Mouse (Mus musculus): ENCODE measurements around the gene Cldn14.
"Not testable (repeated sequence)": the region's sequence is repeated elsewhere in the genome, so short reads cannot be mapped to it uniquely, and the experiment has no call there.

Cldn14 gene

DNA sequence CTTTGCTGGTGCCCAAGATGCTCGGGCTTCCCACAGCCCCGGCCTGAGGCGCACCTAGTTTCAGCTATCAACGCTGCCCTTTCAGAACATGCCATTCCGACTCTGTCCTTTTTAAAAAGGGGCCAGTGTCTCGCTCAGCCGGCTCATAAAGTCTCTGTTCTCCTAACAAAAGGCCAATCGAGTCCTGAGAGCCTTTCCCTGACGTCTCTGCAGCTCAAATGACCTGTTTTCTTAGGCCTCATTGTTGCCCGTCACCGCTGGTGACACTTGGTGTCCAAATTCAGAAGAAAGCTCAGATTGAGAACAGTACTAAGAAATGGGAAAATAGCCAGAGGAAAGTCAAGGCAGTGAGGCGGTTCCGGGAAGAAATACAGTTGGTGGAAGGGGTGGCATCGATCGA lies at the start of gene Cldn14:
TSS of gene Cldn14 (minus strand) at position 101 of the 400 bp plus-strand sequence.
- in situ Hi-C loops (cut with MboI; ENCODE audit: low sequenced_read_pairs): no loop called here

GRCm38 (mm10) chr16:94055576-94055975 lies 46.9 kb upstream of the Cldn14 start:
- in situ Hi-C loops (cut with MboI; ENCODE audit: low sequenced_read_pairs): no loop called here

DNA sequence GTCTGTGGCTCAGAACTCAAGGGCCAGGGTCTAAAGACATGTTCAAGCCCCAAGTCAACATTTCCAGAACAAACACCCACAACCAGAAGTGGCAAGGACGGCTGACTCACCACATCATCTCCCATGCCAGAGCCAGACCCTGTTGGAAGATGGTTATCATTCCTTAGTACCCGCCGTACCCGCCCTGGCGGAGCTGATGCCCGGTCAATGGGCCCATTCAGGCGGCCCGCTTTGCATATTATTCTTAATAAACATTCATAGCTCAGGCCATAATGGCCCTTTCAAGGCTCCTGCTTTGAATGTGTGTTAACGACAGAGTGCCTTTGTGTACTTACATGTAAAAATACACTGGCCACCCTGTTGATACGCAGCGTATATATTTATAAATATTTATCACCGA lies 46.5 kb upstream of the Cldn14 start:
- in situ Hi-C loops (cut with MboI; ENCODE audit: low sequenced_read_pairs): no loop called here

DNA sequence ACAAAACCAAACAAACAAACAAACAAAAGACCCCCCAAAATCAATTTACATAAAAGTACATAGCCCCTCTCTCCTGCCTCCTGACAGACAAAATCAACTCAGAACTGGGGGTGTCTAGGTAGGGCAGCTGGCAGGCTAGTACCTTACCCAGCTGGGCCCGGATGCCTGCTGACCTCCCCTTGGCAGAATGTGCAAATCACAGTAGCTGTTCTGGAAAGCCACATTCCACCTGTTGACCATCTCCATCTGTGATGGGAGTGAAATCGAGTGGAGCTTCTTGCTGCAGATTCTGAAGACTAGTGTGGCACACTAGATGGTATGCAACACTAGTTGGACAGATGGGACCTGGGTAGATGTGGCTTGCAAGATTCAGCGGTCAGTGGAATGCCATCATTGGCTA lies 41.7 kb upstream of the Cldn14 start:
- in situ Hi-C loops (cut with MboI; ENCODE audit: low sequenced_read_pairs): no loop called here

GRCm38 (mm10) chr16:94044996-94045395 lies 36.4 kb upstream of the Cldn14 start:
- in situ Hi-C loops (cut with MboI; ENCODE audit: low sequenced_read_pairs): no loop called here

- in situ Hi-C loops (cut with MboI; ENCODE audit: low sequenced_read_pairs): no loop called here
These were observed 35.2 kb upstream of the Cldn14 start for GRCm38 (mm10) chr16:94043797-94044196.

DNA sequence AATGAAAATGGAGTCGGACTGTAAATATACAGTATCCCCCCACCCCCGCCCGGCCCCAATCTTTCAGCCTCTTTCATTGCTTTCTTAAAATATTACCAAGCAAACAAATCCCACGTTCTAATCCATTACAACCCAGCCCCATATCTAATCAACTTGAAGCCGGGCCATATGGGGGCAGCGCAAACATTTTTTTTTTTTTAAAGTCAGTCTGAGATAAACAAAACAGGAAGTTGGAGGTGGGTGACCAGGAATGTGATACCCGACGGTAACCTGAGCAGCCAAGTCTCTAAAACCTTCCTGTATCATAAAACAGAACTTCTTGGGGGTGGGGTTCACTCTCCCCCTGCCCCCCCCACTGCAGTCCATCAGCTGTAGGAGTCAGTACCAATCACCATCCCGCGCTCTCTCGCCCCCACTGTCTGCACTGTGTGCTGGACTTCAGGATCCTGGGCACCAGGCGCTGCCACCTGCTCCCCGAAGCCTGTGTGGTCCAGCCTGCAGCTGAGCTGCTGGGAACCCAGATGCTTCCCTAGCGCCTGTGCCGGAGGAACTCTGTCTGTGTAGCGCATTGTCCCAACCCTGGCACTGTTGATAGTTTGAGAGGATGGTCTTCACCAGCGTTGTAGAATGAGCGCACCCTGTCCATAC lies 32.6 kb upstream of the Cldn14 start:
- in situ Hi-C loops (cut with MboI; ENCODE audit: low sequenced_read_pairs): no loop called here

- in situ Hi-C loops (cut with MboI; ENCODE audit: low sequenced_read_pairs): no loop called here
These were observed 31.8 kb upstream of the Cldn14 start for GRCm38 (mm10) chr16:94040485-94040884.

GRCm38 (mm10) chr16:94038986-94039341 lies 30.3 kb upstream of the Cldn14 start:
- in situ Hi-C loops (cut with MboI; ENCODE audit: low sequenced_read_pairs): loop anchor here (10.0 kb wide), 1 partner anchor 226 kb away; no protein-coding TSS in a partner anchor

GRCm38 (mm10) chr16:94038272-94038985 lies 29.8 kb upstream of the Cldn14 start:
- in situ Hi-C loops (cut with MboI; ENCODE audit: low sequenced_read_pairs): loop anchor here (10.0 kb wide), 1 partner anchor 226 kb away; no protein-coding TSS in a partner anchor

DNA sequence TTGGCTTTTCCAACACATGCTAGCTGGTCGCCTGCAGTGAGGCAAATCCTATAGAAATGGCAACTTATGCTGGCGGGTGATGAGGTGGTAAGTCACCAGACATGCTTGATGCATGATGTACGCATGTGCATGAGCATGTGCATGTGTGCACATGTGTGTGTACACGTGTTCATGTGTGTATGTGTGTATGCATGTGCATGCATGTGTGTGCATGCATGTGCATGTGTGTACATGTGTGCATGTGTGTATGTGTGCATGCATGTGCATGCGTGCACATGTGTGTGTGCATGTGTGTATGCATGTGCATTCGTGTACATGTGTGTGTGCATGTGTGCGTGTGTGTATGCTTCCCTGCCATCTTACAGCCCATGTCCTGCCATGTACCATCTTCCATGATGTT lies 28.6 kb upstream of the Cldn14 start:
- in situ Hi-C loops (cut with MboI; ENCODE audit: low sequenced_read_pairs): loop anchor here (10.0 kb wide), 1 partner anchor 228 kb away; no protein-coding TSS in a partner anchor

- in situ Hi-C loops (cut with MboI; ENCODE audit: low sequenced_read_pairs): loop anchor here (10.0 kb wide), 1 partner anchor 231 kb away; no protein-coding TSS in a partner anchor
These were observed 25.5 kb upstream of the Cldn14 start for GRCm38 (mm10) chr16:94034152-94034551.

GRCm38 (mm10) chr16:94032270-94032669 lies 23.6 kb upstream of the Cldn14 start:
- in situ Hi-C loops (cut with MboI; ENCODE audit: low sequenced_read_pairs): loop anchor here (10.0 kb wide), 1 partner anchor 233 kb away; no protein-coding TSS in a partner anchor

DNA sequence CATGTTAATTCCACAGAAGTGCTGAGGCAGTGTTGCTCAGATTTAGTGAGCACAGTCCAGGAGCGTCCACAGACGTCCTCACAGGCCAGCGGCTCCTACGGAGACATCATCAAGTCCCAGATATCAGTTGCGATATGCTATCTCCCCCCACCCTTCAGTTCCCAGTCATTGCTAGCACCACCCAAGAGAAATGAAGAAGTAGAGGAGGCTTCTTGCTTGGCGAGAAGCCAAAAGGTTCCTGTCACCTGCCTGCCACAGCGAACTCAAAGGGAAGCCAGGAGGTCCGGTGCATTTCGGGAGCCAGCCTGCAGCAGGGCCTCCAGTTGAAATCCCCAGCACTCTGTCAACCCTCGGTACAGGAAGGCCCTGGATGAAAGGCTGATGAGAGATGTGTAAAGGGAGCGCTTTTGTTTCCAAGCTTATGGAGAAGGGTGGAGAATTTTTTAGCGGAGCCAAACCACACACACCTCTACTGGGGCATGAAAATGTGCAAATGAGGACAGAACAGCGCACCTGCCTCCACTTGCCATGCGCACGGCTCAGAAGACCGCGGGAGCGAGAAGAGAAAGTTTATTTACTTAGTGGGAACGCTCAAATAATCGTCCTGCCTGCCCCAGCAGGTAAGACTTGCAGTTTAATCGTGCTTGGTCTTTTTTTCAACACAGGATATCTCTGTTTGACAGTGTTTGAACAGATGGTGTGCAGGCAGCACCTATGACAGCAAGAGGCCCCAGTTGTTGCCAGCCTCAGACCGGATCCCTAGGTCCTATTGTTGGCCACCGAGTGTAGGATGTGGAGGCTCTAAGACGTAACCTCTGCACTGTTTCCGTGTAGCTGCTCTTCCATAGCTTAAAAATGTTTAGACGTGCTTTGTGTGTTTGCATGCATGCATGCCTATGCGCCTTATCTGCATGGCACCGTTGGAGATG lies 15.0 kb upstream of the Cldn14 start:
- in situ Hi-C loops (cut with MboI; ENCODE audit: low sequenced_read_pairs): no loop called here

GRCm38 (mm10) chr16:94019725-94020124 lies 11.1 kb upstream of the Cldn14 start:
- in situ Hi-C loops (cut with MboI; ENCODE audit: low sequenced_read_pairs): not testable (repeated sequence)

GRCm38 (mm10) chr16:94017953-94018352 lies 9.3 kb upstream of the Cldn14 start:
- in situ Hi-C loops (cut with MboI; ENCODE audit: low sequenced_read_pairs): no loop called here

- in situ Hi-C loops (cut with MboI; ENCODE audit: low sequenced_read_pairs): no loop called here
These were observed 6.0 kb upstream of the Cldn14 start for GRCm38 (mm10) chr16:94014489-94015096.

DNA sequence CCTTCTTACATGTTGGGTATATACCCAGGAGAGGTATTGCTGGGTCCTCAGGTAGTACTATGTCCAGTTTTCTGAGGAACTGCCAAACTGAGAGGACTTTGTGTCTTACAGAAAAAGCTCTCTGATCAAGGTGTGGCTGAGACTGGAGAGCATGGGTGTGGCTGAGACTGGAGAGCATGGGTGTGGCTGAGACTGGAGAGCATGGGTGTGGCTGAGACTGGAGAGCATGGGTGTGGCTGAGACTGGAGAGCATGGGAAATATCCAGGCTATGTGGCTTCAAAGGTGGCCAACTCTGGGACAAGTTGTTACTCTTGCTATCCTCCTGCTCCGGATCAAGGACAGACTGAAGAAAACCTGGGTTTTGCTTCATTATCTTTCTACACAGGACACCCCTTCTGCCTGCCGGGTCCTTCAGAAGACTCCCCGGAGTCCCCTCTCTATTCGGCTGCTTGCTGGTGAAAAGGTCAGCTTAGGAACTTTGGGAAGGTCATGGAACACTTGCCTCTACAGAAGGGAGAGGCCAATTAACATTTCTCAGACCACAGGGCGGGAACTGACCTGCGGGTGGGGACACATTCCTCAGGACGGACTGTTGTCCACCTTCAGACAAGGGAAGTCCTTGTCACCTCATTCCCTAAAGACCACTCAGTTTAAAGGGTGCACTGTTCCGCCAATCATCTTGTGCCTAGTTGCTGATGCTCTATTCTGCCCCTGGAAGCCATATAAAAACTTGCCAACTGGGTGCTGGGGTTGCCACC lies 4.9 kb upstream of the Cldn14 start:
- in situ Hi-C loops (cut with MboI; ENCODE audit: low sequenced_read_pairs): not testable (repeated sequence)

- in situ Hi-C loops (cut with MboI; ENCODE audit: low sequenced_read_pairs): no loop called here
These were observed 2.6 kb upstream of the Cldn14 start for GRCm38 (mm10) chr16:94011224-94011623.

DNA sequence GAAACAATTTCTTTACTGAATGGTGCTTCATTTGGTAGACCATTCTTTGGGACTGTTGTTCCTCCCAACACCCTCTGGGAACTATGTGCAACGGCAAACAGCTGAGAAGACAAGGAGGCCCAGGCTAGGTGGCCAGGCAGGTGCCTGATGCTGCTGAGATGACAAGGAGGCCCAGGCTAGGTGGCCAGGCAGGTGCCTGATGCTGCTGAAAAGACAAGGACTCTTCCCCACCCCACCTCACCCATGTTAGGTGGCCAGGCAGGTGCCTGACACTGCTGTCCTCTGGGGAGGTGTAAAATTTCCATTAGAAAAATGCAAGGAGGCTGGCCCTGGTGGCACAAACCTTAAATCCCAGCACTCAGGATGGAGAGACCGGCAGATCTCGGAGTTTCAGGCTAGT lies 2.0 kb upstream of the Cldn14 start:
- in situ Hi-C loops (cut with MboI; ENCODE audit: low sequenced_read_pairs): no loop called here
